Mouse (Mus musculus) heart, adult 8-10 months (tissue): ENCODE data around the gene Nubp1. TPM values are rescaled to one million over a fixed set of nuclear protein-coding genes. Genes with fewer than 3 reads are reported as not detected.
A peak's percentile ranks its signal among the peaks of the same experiment; 100 is the strongest.

Experiments
- DNase-seq: peaks from one replicate; pipeline ENCODE4 v3.0.0; 2022; ENCODE audit warnings: low spot score
- total RNA-seq, 4 experiments: library from RNA; stranded (reverse); gene quantifications; 2 replicates each; pipeline ENCODE4 v1.2.4; 2022

Gene Nubp1
- total RNA-seq = 10 to 100 TPM in 1 of 4 experiments, 1 to 10 TPM in 3; 7.0 to 10.0 (median 8.5) TPM

DNA sequence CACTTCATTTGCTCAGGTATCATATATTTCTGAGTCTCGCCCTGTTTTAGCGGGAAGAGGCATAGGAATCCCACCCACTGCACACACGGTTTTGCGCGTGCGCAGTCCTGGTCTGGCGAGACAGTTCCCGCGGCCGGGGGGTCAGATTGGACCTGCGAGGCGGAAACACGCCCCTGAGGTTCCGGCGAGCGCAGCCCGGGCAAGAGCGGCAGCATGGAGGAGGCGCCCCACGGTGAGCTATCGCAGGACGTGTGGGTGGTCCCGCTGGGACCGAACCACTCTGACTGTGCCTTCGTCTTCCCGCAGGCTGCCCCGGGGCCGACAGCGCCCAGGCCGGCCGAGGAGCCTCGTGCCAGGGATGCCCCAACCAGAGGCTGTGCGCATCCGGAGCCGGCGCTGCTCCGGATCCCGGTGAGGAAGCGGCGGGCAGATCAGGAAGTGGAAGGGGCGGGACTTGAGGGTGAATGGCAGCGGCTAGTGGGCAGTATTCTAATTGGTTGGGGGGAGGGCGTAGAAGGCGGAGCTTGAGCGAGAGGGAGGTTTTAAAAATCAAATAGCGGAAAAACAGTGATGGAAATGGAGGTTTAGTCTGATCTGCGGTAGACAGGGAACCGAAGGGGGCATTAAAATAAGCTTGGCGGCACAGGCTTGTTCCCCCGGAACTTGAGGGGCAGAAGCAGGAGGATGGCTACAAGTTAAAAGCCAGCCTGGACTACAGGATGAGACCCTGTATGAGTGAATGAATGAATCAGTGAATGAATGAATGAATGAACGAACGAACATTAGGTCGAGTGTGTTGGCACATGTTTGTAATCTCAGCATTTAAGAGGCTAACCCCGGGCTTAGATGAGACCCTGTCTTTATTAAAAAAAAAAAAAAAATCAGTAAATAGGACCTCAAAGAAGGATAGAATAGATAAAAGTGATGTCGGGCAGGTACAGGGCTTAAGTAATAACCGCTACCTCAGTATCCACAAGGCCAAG lies at the start of gene Nubp1:
Gene Nubp1, plus strand, starts transcription at position 185 of the 983 bp plus-strand sequence.
- DNase-seq = peak; percentile 94

DNA sequence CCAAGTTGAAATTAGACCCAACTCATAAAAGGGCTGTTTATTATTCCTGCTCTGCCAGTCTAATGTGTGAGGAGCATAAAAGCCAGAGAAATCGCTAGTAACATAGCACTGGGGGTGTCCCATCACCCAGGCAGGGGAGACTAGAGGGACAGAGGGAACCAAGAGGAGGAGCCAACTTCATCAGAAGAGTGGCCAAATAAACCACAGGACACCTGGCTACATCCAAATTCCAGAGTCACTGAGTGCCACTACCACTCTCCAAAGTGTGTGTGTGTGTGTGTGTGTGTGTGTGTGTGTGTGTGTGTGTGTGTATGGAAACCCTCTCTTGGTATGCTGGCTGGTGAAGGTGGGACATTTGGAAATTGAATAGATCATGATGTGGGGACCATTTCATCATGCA lies 48.7 kb upstream of the Nubp1 start:
- no peak for DNase-seq

DNA sequence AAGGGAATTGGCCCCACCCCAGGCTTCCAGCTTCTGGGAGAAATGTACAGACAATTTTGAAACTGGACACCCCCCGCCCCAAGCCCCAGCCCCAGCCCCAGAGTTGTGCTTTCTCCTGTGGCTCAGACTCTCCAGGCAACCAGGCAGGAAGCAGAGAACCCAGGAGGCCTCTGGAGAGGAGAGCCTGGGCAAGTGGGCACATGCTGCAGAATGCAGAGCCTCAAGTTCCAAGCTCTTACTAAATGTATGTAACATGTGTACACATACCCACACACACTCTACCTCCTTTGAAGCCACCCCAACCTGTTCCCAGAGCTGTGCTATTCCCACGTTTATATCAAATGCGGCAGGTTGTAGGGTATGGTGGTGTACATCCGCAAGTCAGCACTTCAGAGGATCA lies 46.0 kb upstream of the Nubp1 start:
- no peak for DNase-seq

DNA sequence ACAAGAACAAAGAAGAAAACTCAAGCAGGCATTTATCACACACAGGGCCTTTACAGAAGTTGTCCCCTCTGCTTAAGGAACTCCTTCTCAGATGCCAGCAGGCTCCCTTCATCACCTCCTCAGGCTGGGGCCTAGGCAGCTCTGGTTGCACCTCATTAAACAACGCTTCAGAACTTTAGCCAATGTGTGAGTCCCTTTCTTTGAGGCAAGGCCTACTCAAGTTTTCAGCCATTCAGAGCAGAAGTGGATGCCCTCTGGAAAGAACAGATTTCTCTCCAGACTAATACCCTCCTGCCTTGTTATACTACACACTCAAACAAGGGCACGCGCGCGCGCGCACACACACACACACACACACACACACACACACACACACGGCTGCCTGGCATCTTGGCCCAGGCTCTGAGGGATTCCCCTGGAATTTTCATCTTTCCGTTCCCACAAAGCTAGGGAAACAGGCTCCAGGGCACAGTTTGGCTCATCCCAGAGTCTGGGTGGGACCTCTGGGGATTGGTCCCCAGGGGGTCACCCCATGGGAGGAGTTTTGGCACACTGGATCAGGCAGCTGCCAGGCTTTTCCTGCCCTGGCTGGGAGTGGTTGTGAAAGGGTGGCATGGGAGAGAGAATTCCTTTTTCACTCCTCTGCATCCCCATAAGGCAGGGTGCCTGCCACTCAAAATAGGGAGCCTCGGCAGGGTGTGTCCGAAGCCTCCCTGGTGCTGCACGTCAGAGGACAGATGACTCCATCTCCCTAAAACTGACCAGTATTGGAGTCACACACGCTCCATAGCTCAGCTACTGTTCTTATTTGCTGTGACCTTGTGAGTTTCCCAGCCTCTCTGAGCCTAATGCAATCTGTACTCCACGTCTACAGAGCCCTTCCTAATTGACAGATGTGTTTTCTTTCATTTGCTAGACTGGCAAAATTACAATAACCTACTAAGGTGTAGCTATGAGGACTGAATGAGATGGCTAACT lies 45.2 kb upstream of the Nubp1 start:
- DNase-seq = no peak

DNA sequence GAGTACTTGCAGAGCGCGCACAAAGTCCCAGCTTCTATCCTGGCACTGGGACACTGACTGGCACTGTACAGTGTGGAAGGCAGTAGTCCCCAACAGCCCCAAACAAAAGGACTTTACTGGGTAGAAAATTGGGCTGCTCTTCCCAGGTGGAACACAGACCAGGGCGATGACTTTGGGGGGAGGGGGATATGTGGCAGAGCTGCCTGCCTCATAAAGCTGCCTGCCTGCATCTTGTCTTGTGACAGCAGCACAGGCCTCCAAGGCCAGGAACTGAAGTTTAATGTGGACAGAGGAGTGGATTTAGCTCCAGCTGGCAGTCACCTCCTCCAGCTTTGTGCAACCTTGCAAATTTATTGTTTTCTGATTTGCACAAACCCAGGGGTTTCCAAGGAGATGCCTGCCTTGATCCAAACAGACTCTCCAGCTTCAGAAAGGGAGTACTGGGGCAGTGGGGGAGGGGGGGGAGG lies 42.2 kb upstream of the Nubp1 start:
- no peak for DNase-seq

DNA sequence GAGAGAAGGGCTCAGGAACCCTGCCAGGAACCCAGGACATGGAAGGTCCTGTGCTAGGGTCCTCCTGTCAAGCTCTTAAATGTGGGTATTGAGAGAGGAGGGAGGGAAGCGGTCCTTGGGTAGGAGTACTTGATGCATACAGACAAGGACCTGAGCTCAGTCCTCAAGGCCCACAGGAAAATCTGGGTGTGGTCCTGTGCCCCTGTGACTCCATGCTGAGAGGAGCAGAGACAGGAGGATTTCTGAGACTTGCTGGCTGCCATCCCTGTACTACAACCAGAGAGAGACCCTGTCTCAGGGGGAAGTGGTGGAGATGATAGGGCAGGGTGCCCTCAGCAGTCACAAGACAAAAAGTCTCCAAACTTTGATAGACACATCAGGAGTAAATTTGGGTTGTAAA lies 41.8 kb upstream of the Nubp1 start:
- DNase-seq = no peak

DNA sequence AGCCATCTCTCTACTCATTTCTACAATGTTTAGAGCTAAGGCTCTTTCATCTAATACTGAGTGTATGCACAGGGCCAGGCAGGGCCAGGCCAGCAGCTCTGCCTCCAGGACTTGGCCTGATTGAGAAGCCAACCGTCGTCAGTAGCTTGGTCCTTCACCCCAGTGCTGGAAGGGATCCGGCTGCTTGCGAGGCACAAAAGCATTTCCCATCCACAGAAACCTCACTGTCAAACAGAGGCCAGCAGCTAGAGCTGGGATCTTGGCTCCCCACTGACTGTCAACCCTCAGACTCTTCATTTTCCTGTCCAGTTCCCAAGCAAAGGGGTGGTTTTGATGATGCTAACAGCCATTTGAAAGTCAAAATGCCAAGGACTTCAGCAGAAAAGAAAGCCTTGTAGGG lies 39.4 kb upstream of the Nubp1 start:
- DNase-seq = no peak

DNA sequence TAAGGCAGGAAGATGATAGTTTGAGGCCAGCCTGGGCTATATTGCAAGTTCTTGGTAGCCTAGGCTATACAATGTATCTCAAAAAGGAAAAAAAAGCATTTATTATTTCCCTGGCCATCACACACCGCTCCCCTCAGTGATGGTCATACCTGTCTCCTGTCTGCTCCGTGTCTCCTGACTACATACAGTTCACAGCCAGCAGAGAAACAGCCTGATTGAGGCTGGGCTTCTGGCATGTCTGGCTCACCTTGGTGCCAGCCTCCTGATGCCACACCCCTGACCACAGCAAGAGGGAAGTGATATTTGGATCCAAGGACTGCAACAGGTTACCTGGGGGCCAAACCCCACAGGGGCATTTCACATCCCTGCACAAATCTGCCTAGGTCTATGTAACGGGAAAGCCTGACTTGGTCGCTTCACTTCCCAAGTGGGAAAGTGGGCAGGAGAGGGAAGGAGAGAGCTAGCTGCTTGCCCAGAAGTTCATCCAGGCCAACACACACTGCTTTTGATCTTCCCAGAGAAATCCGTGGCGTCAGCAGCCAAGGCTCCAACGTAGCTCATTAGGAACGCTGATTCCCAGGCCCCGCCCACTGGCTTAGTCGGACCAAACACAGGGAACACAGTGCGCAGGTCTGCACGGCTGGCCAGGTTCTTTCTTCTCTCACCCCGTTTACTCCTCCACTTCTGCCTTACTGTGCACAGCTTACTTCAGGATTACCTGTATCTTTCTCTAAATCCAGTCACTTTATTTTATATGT lies 37.3 kb upstream of the Nubp1 start:
- no peak for DNase-seq

DNA sequence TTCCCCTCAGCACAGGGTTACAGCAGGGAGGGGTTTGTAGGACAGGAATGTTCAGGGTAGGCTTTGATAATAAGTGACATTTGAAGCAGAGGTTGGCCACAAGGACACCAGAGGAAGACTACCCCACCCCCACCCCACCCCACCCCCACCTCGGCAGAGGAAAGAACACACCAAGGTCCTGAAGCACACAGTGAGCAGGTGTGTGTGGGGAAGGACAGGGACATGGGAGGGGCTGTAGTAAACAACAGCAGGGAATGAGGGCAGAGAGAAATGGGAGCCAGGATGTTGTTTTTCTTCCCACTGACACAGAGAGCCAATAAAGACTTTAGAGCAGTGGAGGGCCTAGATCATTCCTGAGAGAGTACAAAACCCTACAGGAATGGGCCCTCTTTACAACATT lies 34.5 kb upstream of the Nubp1 start:
- no peak for DNase-seq

DNA sequence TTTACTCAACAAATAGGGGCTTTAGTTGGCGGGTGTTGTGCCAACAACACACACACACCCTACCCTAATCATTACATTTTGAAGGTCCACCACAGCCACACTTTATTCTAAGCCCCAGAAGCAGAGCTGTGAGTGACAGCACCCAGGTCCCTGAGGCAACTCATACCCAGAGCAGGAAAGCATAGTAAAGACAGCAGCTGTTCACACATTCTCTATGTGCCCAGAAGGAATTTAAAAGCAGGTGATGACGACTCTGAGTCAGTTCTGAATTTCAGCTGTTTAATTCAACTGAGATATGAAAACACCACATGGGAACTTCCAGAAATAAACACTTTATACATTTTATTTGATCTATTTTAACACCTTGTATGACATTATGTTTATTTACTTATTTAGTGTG lies 32.2 kb upstream of the Nubp1 start:
- no peak for DNase-seq

DNA sequence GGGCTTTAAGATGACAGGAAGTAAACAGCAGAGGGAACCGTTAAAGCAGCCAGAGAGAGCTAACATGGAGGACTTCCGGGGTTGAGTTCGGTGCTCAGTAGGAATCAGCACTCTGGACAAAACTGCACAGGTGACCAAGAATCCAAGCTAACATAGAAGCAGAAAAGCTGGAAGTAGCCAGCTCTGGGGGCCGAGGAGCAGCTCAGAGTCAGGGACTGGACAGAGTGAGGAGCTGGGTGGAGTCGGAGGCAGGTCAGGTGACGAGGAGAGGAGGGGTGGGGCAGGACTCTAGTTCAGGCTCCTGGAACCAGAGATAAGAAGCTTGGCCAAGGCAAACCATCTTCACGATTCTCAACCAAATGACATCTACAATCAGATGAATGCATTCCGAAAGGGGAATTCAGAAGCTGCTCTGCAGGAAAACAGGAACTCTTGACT lies 27.7 kb upstream of the Nubp1 start:
- no peak for DNase-seq

DNA sequence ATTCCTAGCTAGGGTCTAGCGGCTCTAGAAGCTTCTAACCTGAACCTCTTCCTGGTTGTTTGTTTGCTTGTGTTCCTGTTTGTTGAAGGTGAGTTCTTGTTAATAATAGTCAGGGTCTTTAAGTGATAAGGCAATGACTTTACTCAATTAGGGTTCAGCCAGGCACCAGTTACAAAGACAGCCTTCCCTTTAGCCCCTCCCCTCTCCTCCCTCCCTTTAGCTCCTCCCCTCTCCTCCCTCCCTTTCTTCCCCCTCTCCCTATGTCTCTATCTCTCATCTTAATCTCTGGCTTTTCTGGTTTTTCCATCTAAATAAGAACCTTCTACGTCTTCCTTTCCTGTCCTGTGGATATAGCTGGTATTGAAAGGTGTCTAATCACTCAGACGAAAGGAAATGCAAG lies 27.2 kb upstream of the Nubp1 start:
- DNase-seq = no peak

DNA sequence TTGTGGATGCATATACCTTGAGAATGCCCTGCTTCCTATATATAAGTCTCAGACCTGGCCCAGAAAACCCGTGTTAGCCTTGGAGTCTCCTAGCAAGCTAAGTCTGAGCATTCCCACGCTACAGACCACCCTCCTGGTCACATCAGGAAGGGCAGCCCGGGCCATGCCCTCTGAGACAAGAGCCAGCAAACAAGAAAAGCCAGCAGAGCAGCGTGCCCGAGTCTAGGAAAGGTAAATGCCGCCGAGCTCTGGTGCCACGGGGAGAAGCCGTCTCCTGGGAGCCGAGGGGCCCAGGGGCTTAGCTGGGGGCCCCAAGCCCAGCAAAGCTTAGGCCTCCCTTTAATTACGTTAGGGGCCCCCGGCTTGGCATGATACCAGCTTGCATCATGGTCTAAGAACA lies 26.5 kb upstream of the Nubp1 start:
- no peak for DNase-seq

DNA sequence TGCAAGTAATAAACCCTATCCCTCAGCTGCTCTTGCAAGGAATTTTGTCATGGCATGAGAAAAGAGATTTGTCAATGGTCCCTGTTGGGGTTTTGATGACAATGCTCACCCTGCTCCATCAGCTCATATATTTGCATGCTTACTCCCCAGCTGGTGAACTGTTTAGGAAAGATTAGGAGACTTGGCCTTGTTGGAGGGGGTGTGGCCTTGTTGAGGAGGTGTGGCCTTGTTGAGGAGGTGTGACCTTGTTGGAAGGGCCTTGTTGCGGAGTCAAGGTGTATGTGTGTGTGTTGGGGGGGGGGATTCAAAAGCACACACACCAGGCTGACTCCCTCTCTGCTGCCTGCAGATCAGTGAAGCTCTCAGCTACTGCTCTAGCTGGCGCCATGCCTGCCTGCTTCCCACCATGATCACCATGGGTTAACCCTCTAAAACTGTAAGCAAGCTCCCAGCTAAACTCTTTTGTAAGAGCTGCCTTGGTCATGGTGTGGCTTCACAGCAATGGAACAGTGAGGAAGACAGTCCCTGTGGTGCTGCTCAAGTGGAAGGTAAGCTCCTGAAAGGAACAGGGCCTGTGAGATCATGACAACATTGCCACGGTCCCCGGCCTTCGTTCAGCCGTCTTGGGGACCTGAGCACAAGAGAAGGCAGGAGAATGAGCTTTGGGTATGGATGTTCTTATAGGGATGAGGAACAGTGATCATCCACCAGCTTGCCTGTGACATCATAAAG lies 22.9 kb upstream of the Nubp1 start:
- DNase-seq = no peak

DNA sequence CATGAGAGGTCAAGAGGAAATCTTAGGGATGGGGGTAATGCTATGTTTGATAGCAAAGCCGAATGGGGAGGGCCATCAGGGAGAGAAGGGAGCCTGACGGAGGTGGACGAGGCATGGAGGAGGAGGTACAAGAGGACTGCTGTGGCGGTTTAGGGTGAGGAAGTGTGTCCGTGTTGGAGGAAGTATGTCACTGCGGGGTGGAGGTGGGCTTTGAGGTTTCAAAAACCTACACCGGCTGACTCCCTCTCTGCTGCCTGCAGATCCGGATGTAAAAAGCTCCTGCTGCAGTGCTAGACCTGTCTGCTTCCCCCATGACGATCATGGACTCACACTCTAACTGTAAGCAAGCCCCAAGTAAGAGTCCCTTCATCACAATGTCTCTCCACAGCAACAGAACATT lies 19.2 kb upstream of the Nubp1 start:
- DNase-seq = no peak

DNA sequence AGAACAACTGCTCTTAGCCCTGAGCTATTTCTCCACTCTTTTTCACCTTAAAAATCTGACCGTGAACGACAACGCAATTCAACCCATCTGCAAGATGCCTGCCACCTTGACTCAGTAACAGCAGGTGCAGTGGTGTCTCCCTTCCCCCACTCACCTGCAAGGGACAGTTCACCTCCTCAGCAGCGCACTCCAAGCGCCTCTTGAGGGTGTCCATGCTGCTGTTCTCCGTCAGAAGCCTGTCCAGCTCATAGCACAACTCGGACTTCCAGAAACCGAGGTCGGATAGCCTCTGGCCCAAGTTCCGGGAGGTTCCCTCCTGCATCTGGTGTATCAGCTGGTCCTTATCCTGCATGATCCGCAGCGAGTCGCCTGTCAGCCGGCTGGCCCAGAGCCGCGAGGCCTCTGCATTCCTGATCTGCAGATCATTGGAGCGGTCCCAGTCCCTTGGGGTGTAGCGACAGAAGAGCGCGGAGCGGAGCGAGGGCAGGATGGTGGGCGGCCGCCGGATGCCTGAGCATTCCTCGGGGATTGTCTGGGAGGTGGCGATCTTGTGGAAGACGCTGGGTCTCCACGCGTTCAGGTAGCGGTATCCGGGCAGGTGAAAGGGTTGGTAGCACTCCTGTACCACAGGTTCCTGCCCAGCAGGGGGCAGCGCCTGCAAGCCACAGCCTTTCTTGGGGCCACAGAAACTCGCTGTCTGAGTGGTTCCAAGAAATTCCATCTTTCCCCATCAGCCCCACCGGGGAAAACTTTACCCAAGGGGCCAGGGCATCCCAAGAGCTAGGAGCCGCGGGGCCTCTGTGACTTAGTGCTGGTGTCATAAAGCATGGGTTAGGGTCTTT lies 16.8 kb upstream of the Nubp1 start, which contains the start of gene Tekt5:
Gene Tekt5, minus strand, starts transcription at position 792 of the 842 bp plus-strand sequence.
- DNase-seq = no peak

DNA sequence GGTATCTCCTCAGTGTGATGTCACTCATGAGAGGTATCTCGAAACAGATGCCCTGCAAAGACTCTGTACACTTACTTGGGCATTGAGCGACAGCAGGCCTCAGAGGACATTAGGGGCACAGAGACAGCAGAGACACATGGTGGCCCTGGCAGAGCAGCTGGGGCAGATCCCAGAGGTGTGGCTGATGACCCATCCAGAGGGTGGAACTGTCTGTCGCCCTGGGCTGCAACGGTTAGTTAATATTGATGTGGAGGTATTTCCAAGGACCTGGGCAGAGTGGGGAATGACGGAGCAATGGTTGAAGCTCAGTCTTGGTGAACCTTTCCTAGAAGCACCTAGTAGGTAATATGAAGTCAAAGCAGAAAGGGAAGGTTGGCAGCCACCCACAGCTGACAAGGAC lies 13.0 kb upstream of the Nubp1 start:
- no peak for DNase-seq

DNA sequence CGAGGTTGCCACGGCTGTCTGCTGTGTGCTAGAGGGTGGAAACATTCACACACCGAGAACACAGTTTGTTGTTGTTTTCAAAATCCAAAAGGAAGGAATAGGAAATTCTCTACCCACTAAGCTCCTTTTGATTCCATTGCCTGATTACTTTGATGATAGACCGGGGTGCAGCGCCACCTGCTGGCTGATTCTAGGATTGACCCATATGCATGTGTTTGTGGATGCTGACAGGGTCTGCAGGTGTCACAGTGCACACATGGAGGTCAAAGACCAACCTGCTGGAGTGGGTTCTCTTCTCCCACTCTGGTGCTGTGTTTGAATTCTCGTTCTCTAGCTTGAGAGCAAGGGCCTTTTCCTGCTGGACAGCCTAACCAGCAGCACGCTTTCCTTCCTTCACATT lies 12.6 kb upstream of the Nubp1 start:
- DNase-seq = peak; percentile 83

DNA sequence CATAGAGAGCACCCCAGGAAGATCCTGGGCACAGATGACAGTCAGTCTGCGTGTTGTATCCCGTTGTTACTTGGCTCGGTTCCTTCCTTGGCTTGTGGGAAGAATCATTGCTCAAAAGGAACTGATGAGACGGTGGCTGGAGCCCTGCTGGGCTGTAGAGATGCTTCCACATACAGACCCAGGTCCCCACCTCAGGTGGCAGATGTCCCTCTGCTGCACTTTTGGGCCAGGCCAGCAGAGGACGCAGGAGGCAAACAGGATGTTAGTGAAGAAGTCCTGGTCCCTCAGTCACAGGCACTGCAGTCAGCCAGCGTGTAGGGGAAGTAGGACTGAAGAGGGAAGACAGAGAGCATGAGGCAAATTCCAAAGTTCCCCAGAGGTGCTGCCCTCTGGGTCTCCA lies 4.2 kb downstream of the Nubp1 start:
- DNase-seq = peak; percentile 35

DNA sequence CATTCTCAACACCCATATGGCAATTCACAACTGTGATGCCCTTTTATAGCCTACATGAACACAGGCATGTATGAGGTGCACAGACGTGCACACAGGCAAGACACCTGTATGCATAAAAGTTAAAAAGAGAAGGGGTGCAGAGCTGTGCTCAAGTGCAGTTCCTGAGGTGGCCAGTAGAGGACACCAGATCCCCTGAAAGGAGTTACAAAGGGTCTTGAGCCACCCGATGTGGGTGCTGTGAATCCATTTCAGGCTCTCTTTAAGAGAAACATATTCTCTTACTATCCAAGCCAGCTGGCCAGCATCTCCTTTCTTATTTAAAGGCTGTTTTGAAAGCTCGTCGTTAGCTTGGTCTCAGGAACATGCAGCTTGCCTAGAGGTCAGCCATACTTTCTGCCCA lies 5.1 kb downstream of the Nubp1 start:
- DNase-seq = no peak
